Mouse (Mus musculus) c-Kit-positive CD71-negative TER-119-negative erythroid progenitor cells, embryonic 14.5 days (primary cell): ENCODE measurements at regions not wholly inside any gene's neighbourhood (a gene's known extent, or its start where the extent isn't known, plus 50 kb on each side); places are given as distances from the start of the nearest gene placed in this dataset.

Source experiments
- DNase-seq: peaks from one replicate; pipeline ENCODE4 v3.0.0-alpha.2; 2013; ENCODE audit warnings: low read depth

- no peak for DNase-seq
Measured at GRCm38 (mm10) chr1:98268853-98269252, 152.1 kb upstream of the Slco6d1 start.

- DNase-seq: no peak
Measured at GRCm38 (mm10) chr1:98270212-98270611, 150.7 kb upstream of the Slco6d1 start.

GRCm38 (mm10) chr1:98273966-98274616, 146.8 kb upstream of the Slco6d1 start:
- DNase-seq: no peak

GRCm38 (mm10) chr1:98275524-98275923, 145.4 kb upstream of the Slco6d1 start:
- DNase-seq: no peak

GRCm38 (mm10) chr1:98279446-98280048, 141.4 kb upstream of the Slco6d1 start:
- DNase-seq: no peak

GRCm38 (mm10) chr1:98280263-98281052, 140.5 kb upstream of the Slco6d1 start:
- DNase-seq: no peak

GRCm38 (mm10) chr1:98281053-98281770, 139.7 kb upstream of the Slco6d1 start:
- DNase-seq: no peak

GRCm38 (mm10) chr1:98281771-98282149, 139.2 kb upstream of the Slco6d1 start:
- no peak for DNase-seq

GRCm38 (mm10) chr1:98303166-98303565, 117.8 kb upstream of the Slco6d1 start:
- no peak for DNase-seq

GRCm38 (mm10) chr1:98306363-98306762, 114.6 kb upstream of the Slco6d1 start:
- no peak for DNase-seq

GRCm38 (mm10) chr1:98307519-98307918, 113.4 kb upstream of the Slco6d1 start:
- no peak for DNase-seq

- no peak for DNase-seq
Measured at GRCm38 (mm10) chr1:98309894-98310293, 111.0 kb upstream of the Slco6d1 start.

GRCm38 (mm10) chr1:98350095-98350549, 70.8 kb upstream of the Slco6d1 start:
- peak; percentile 22 for DNase-seq

GRCm38 (mm10) chr1:98350725-98351124, 70.2 kb upstream of the Slco6d1 start:
- no peak for DNase-seq

GRCm38 (mm10) chr1:98351530-98351929, 69.4 kb upstream of the Slco6d1 start:
- no peak for DNase-seq
